In genomic region chr17:50054586-50054985, GRCm38 (mm10) we compare ENCODE assay signal across 13 mouse cellular contexts.
DNase-seq lines count a peak whose midpoint lies in the region; ATAC-seq and TF ChIP-seq lines count a peak whose summit lies in the region.
"Had no signal": no experiment of that assay in that cellular context is flagged by ENCODE, and none has a peak within 500 bp of the region (broad histone marks: within the 10 kb centered on the region; RNA-seq: fewer than 3 reads in every experiment).

No protein-coding gene starts in this region.

- H3K9me3 ChIP-seq in hindbrain, embryonic 13.5 days: no peaks in the 10 kb centered on the region
- H3K9me3 ChIP-seq: heart, embryonic 13.5 days had no signal

- no peak for TF ChIP-seq CTCF in gastrocnemius, adult 2 months (IDR thresholded peaks at IDR 0.05)

- peak; percentile 68 for ATAC-seq in hindbrain, embryonic 13.5 days (ENCODE audit: low FRiP score)
- ATAC-seq: CD4-positive, CD25-positive, alpha-beta regulatory T cell, adult 4 months had no signal

- H3K4me1 ChIP-seq in hindbrain, embryonic 13.5 days (replicated peaks): peaks cover 16% of the 10 kb centered on the region

- WGBS in hindbrain, embryonic 13.5 days: 64% methylated on average over 7 of the region's 7 CpGs

- intact Hi-C loops in gastrocnemius, adult 2 months (cut with DNase I): no loop called here
- intact Hi-C loops in gastrocnemius, postnatal 14 days (cut with DNase I; ENCODE audit: low total_unique reads): loop anchor here (10.0 kb wide), 1 partner anchor 130 kb away; no protein-coding TSS in a partner anchor

- H3K9ac ChIP-seq in hindbrain, embryonic 13.5 days: no peak overlapping the region
- H3K9ac ChIP-seq: heart, embryonic 13.5 days had no signal

- no peak for DNase-seq in gastrocnemius, adult 2 months
- DNase-seq in gastrocnemius, postnatal 14 days: no peak
- DNase-seq in right cerebral cortex, adult 18-20 months: peak; percentile 30
- no peak for DNase-seq in right cerebral cortex, postnatal 4 days
- peak; percentile 10 for DNase-seq in right cerebral cortex, postnatal 25 days
- no peak for DNase-seq in adipocyte (ENCODE audit: low spot score)
- DNase-seq in cerebellum, adult 11 months: no peak
- DNase-seq: adrenal gland, adult 8-10 months; kidney, postnatal 10 days had no signal

- peak overlapping the region; percentile 49; the same call in 1 of the 2 replicates for H3K27ac ChIP-seq in gastrocnemius, adult 2 months
- peak overlapping the region; percentile 74 for H3K27ac ChIP-seq in hindbrain, embryonic 13.5 days
- H3K27ac ChIP-seq: heart, embryonic 13.5 days had no signal

- no peak overlapping the region for H3K4me3 ChIP-seq in gastrocnemius, adult 2 months
- H3K4me3 ChIP-seq in hindbrain, embryonic 13.5 days: no peak overlapping the region
- H3K4me3 ChIP-seq: heart, embryonic 13.5 days; myocyte had no signal

- no peaks in the 10 kb centered on the region for H3K36me3 ChIP-seq in hindbrain, embryonic 13.5 days

- no peak overlapping the region for H3K4me2 ChIP-seq in hindbrain, embryonic 13.5 days
- H3K4me2 ChIP-seq: heart, embryonic 13.5 days had no signal

- no peaks in the 10 kb centered on the region for H3K27me3 ChIP-seq in hindbrain, embryonic 13.5 days
- H3K27me3 ChIP-seq: heart, embryonic 13.5 days had no signal

Comparison
In these comparisons a context has a peak if more than half of its experiments do, and no peak if none do; other contexts are left out.
1. DNase-seq: peak in right cerebral cortex, adult 18-20 months (single experiment) and right cerebral cortex, postnatal 25 days (single experiment); none in gastrocnemius, adult 2 months (single experiment), gastrocnemius, postnatal 14 days (single experiment), right cerebral cortex, postnatal 4 days (single experiment), adipocyte (single experiment) and cerebellum, adult 11 months (single experiment).